Mouse (Mus musculus) adrenal gland, adult 18-20 months (tissue): ENCODE measurements at regions not wholly inside any gene's neighbourhood (a gene's known extent, or its start where the extent isn't known, plus 50 kb on each side); places are given as distances from the start of the nearest gene placed in this dataset.

Experiments used
- DNase-seq, 2 experiments: peaks; one replicate each; pipeline ENCODE4 v3.0.0; 2021 to 2022; ENCODE audit warnings: low spot score in 2 of 2

GRCm38 (mm10) chr10:30265129-30265528 lies 64.8 kb upstream of the Cenpw start:
- DNase-seq = no peak

DNA sequence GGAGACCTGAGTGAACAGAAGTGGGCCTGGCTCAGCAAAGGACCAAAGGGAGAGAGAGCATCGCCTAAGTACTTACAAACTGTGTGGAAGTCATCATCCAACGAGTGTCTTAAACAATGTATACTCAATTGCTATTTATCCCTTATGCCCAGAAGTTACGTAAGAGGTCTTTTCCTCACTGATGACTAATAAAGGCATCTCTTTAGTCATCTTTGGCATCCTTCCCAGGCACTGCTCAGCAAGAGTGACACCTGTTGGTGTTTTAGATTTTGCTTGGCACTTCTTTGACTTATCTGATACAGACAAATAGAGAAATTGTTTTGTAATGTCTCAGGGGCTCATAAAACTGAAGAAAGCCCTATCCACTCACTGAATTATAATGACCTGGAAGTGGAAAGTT lies 59.4 kb upstream of the Cenpw start:
- no peak for DNase-seq

GRCm38 (mm10) chr10:30257889-30258288 lies 57.5 kb upstream of the Cenpw start:
- no peak for DNase-seq
